Mouse (Mus musculus) C2C12 (cell line): ENCODE measurements around the gene Cmah. TPM values are rescaled to one million over a fixed set of nuclear protein-coding genes. Genes with fewer than 3 reads are reported as not detected.

Experiments used
- H3K27me3 ChIP-seq: one replicate; pipeline ENCODE4 v1.6.1; 2011; ENCODE audit not compliant: control insufficient read depth, insufficient read depth, insufficient read length
- H3K36me3 ChIP-seq: one replicate; pipeline ENCODE4 v1.6.1; 2011; ENCODE audit not compliant: control insufficient read depth, insufficient read depth
- H3K4me3 ChIP-seq: one replicate; pipeline ENCODE4 v1.5.1; 2011; ENCODE audit warnings: mild to moderate bottlenecking, control low read depth; ENCODE audit not compliant: poor library complexity, insufficient read depth, severe bottlenecking
- H3K79me2 ChIP-seq: one replicate; pipeline ENCODE4 v1.6.1; 2011; ENCODE audit not compliant: control insufficient read depth, insufficient read depth
- H3K79me3 ChIP-seq: one replicate; pipeline ENCODE4 v1.6.1; 2011; ENCODE audit warnings: low read depth, control low read depth
- H3ac ChIP-seq: one replicate; pipeline ENCODE3; 2011; ENCODE audit warnings: low read depth; ENCODE audit not compliant: control insufficient read depth, insufficient read length
- CEBPB ChIP-seq: IDR thresholded peaks from one replicate; pipeline ENCODE4 v1.6.1; 2011; ENCODE audit warnings: low read depth, mild to moderate bottlenecking, control low read depth, moderate library complexity
- CTCF ChIP-seq: IDR thresholded peaks from one replicate; pipeline ENCODE4 v1.5.1; 2011; ENCODE audit not compliant: control insufficient read depth, insufficient read depth, insufficient read length
- FOSL1 ChIP-seq: IDR thresholded peaks from one replicate; pipeline ENCODE4 v1.8.0; 2011; ENCODE audit warnings: mild to moderate bottlenecking, low read length; ENCODE audit not compliant: poor library complexity, insufficient read depth, severe bottlenecking
- MAX ChIP-seq: IDR thresholded peaks from one replicate; pipeline ENCODE4 v1.6.1; 2011; ENCODE audit warnings: mild to moderate bottlenecking, control low read depth
- MYOD1 ChIP-seq: IDR thresholded peaks from one replicate; pipeline ENCODE4 v1.6.1; 2011; ENCODE audit warnings: low read depth; ENCODE audit not compliant: control insufficient read depth, insufficient read length
- MYOG ChIP-seq: IDR thresholded peaks from one replicate; pipeline ENCODE4 v1.6.1; 2011; ENCODE audit not compliant: control insufficient read depth, insufficient read length; ENCODE audit errors: extremely low read depth
- USF1 ChIP-seq: IDR thresholded peaks from one replicate; pipeline ENCODE4 v1.6.1; 2011; ENCODE audit warnings: low read depth, mild to moderate bottlenecking, control low read depth, moderate library complexity
- polyA plus RNA-seq: library from polyadenylated mRNA; unstranded; fragments of >200 nt; fragmentation: generic; extraction: Trizol; gene quantifications from one replicate; pipeline ENCODE4 v1.2.1, GENCODE M21; 2012; ENCODE audit warnings: missing spikeins

The Cmah gene
- polyA plus RNA-seq, 1 experiment, result 0.14 TPM

DNA sequence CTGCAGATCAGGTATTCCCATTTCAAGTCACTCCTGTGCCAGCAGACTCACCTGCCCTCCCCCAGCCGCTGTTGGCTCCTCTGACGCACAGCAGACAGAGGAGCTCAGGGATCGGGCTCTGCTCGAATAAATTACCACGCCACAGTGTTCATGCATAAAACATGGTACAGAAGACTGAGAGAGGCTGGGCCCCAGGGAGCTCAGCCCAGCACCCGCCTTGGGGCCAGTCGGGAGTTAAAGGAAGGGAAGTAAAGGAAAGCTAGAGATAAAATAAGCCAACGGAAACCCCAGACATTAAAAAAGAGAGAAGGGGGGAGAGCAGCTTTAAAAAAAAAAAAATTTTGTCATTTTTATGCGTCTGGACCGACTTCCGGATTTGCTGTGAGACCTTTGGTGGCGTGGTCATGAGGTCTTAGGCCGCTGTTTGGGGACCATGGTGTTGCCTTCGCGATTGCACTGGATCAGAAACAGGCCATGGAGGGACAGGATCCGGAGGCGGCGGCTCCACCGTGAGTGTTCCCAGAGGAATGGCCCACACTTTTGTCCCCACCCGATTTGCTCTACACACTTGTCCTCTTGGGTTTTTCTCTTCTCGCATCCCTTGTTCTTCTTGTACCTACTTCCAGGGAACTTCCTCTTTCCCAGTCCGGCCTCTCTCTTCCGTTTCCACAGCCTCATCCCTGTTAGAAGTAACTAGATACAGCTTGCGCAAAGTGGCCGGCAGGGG lies 174.1 kb downstream of the Cmah start:
- Histone ChIP-seq H3K27me3 (no peaks in the 10 kb centered on the region), H3K4me3 (no peak overlapping the region), H3ac (no peak overlapping the region), H3K36me3 (no peaks in the 10 kb centered on the region), H3K79me3 (no peaks in the 10 kb centered on the region), H3K79me2 (no peaks in the 10 kb centered on the region)
- no peak for TF ChIP-seq CTCF
- no peak for TF ChIP-seq USF1
- TF ChIP-seq MAX, result no peak
- TF ChIP-seq MYOG, result no peak
- no peak for TF ChIP-seq CEBPB
- TF ChIP-seq MYOD1, result no peak
- no peak for TF ChIP-seq FOSL1

DNA sequence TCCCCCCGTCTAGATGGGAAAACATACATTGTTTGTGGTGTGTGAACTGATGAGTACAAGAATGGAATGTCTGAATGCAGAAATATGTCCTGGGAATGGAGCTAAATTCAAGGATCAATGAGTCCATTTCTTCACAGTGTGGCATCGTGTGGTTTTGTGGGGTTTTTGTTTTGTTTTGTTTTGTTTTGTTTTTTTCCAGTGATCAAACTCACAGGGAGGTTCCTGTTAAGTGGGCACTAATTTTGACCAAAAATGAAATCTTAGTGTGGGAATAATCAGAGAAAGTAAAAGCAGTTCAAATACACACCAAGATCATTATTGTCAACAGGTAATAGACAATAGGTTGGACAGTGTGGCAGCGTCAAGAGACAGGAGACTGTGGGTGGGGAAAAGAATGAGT lies 174.7 kb downstream of the Cmah start:
- Histone ChIP-seq H3K79me3 (no peaks in the 10 kb centered on the region), H3K27me3 (no peaks in the 10 kb centered on the region), H3K79me2 (no peaks in the 10 kb centered on the region), H3K4me3 (no peak overlapping the region), H3K36me3 (no peaks in the 10 kb centered on the region), H3ac (no peak overlapping the region)
- TF ChIP-seq USF1, result no peak
- no peak for TF ChIP-seq CEBPB
- no peak for TF ChIP-seq MYOG
- TF ChIP-seq MYOD1, result no peak
- TF ChIP-seq MAX, result no peak
- no peak for TF ChIP-seq CTCF
- no peak for TF ChIP-seq FOSL1

DNA sequence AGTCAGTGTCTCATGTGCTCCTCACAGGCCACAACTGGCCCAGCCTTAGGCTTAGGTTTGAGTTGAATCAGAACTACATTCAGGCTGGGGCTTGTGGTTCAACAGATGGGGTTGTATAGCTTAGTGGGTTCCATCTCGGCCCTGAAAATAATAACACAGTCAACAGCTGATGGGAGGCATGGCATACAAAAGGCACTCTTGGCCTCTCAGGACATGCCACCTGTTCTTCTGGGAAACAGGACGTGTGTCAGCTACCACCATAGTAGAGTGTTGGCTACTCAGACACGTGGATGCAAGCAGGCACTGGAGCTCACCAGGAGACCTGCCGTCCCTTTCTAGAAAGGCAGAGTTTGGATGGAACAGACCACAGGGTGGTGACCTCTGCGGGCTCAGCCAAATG lies 178.6 kb downstream of the Cmah start:
- TF ChIP-seq MAX (no peak), FOSL1 (no peak), MYOD1 (no peak), USF1 (no peak), MYOG (no peak), CEBPB (no peak), CTCF (no peak)
- H3K79me2 ChIP-seq, result no peaks in the 10 kb centered on the region

DNA sequence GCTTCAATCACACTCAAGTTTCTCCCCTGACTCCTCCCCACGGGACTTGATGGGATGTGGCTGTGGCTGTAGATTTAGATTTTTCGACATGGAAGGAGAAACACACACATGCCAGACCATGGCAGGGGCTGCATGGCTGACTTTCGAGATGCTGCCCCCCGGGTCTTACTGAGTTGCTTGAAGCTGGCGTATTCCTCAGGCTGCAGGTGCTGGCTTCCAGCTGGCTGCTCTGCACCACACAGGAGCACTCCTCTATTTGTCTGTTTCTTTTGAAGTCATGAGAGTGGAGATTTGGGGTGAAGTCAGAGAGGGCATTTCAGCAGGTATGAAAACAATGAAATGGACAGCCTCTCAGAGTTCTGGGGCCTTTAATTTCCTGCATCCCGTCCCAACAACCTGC lies 180.0 kb downstream of the Cmah start:
- no peaks in the 10 kb centered on the region for H3K27me3 ChIP-seq
- no peaks in the 10 kb centered on the region for H3K79me2 ChIP-seq
- H3ac ChIP-seq, result no peak overlapping the region
- no peaks in the 10 kb centered on the region for H3K79me3 ChIP-seq
- no peaks in the 10 kb centered on the region for H3K36me3 ChIP-seq
- no peak for TF ChIP-seq CTCF
- no peak for TF ChIP-seq CEBPB
- no peak for TF ChIP-seq MAX
- no peak for TF ChIP-seq MYOD1
- TF ChIP-seq FOSL1, result no peak
- TF ChIP-seq MYOG, result no peak
- no peak for TF ChIP-seq USF1
- H3K4me3 ChIP-seq, result no peak overlapping the region

More for the DNA sequence above, 178.6 kb downstream of the Cmah start:
- no peak overlapping the region for H3K4me3 ChIP-seq
- no peak overlapping the region for H3ac ChIP-seq
- H3K27me3 ChIP-seq, result no peaks in the 10 kb centered on the region
- H3K36me3 ChIP-seq, result no peaks in the 10 kb centered on the region
- no peaks in the 10 kb centered on the region for H3K79me3 ChIP-seq

DNA sequence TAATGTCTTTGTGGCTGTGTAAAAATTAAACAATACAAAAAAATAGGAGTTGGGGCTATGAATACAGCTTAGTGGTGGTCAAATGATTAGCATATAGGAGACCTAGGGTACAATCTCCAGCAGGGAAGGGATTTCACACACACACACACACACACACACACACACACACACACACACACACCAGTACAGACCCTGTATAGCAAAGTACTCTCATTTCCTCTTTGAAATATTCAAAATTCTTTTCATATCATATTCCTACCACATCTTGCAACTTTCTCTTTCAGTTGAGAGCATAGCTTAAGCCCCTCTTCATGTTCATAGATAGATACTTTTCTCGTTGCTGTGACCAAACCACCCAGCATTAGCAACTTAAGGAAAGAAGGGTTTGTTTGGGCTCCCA lies 181.7 kb downstream of the Cmah start:
- Histone ChIP-seq H3ac (no peak overlapping the region), H3K79me2 (no peaks in the 10 kb centered on the region), H3K27me3 (no peaks in the 10 kb centered on the region), H3K79me3 (no peaks in the 10 kb centered on the region), H3K36me3 (no peaks in the 10 kb centered on the region), H3K4me3 (no peak overlapping the region)
- no peak for TF ChIP-seq MAX
- TF ChIP-seq CEBPB, result no peak
- TF ChIP-seq FOSL1, result no peak

DNA sequence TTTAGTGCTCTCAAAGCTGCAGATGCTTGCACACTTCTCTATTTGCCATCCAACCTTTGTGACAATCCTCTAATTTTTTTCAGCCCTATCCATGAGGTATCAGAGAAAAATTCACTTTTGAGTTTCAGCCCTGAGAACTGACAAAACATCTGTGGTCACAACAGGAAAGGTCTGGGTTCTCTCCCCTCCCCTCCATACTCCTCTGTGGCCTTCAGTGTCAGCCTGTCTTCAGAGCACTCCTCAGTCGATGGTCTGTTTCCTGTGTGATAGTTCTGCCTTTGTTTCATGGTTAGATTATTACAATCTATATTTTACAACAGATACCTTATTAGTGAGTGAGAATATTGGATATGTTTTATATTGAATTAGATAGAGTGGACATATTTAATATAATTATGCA lies 184.2 kb downstream of the Cmah start:
- no peak for TF ChIP-seq CEBPB
- no peak for TF ChIP-seq CTCF
- no peak for TF ChIP-seq USF1
- no peak for TF ChIP-seq MAX
- TF ChIP-seq MYOD1, result no peak
- TF ChIP-seq FOSL1, result no peak
- no peak for TF ChIP-seq MYOG

More for the DNA sequence above, 184.2 kb downstream of the Cmah start:
- Histone ChIP-seq H3K27me3 (no peaks in the 10 kb centered on the region), H3K36me3 (no peaks in the 10 kb centered on the region), H3K79me2 (no peaks in the 10 kb centered on the region), H3ac (no peak overlapping the region), H3K4me3 (no peak overlapping the region), H3K79me3 (no peaks in the 10 kb centered on the region)
